Mouse (Mus musculus) retina, postnatal 7 days (tissue): ENCODE results near the gene Ube2n.

Experiments used
- DNase-seq: peaks from one replicate; pipeline ENCODE4 v3.0.0-alpha.2; 2012; ENCODE audit warnings: low read depth, low spot score

Gene Ube2n

DNA sequence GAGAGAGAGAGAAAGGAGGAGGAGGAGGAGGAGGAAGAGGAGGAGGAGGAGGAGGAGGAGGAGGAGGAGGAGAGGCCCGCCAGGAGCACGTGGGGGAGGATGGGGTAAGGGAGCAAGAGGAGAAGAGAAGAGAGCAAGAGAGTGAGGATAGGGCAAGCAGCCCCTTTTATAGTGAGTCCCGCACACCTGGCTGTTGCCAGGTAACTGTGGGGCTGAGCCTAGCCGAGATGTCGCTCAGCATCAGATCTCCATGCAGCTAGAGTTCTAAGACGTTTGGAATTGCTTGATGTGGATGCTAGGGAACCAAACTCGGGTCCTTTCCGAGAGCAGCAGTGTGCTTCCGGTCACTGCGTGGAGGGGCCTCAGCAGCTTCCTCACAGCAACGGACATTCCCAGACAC, 79.5 kb downstream of the Ube2n start:
- DNase-seq = no peak
